Mouse (Mus musculus) heart, adult 9 months (tissue): Measurements from ENCODE around the gene Cdc7.
"Not testable (repeated sequence)": the region's sequence is repeated elsewhere in the genome, so short reads cannot be mapped to it uniquely, and the experiment has no call there.

Source experiments
- DNase-seq, 2 experiments: peaks; one replicate each; pipeline ENCODE4 v3.0.0; 2022; ENCODE audit warnings: low spot score in 2 of 2

Cdc7 gene

DNA sequence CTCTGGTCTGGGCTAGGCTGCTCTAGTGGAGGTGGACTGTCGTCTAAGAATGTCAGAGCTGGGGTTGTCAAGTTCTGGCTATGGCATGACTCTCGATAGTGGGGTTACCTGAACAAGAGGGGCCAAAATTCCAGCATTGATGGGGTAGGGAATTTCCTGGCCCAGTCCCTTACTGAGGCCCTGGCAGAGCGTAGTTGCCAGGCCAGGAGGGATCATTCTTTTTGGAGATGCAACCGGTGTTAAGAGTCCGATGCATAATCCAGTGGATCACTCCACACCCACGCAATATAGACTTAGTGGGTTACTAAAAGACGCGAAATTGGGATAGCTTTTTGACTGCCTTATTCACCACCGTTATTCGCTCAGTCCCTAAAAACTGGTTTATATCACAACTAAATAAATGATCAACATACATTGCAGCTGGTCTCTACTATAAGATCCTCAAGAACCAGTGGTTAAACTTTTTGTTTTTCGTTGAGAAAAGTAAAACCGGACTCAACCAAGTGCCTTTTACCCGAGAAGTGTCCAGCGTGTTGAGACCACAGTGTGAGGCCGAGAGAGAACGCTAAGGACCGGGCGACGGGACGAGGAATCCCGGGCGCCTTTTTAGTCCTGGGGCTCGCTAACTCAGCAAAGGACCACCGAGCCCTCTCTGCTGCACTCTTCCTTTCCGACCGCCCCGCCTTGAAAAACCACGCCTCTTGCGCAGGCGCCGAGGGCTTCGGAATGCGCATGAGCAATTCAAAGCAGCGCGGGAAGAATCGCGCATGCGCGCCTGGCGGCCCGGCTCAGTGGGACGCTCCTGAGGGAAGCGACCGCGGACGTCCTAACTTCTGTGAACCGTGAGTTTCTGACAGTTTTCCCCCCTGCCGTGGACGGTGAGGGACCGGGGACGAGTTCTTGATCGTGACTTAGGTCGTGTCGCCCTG lies at the start of gene Cdc7:
Cdc7 (plus strand) TSS at position 739 of the 929 bp plus-strand sequence.
- peak; percentile 92 to 94 for DNase-seq

DNA sequence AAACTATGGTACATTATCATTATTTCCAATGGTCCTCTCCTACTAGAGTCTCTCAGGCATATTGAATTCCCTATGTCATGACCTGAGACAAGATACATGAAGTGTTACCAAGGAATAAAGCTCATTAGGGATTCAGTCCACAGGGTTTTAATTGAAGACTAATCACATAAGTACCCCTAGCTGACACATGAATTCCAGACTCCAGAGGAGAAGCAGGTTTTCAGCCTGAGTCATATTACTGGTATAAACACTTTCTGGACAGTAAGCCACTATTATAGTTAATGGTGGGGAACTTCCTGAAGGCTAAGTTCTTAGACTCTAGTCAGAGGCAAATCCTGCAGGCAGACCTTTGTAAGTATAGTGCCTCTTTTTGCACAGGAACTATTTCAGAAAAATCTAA lies 44.8 kb upstream of the Cdc7 start:
- DNase-seq: no peak

DNA sequence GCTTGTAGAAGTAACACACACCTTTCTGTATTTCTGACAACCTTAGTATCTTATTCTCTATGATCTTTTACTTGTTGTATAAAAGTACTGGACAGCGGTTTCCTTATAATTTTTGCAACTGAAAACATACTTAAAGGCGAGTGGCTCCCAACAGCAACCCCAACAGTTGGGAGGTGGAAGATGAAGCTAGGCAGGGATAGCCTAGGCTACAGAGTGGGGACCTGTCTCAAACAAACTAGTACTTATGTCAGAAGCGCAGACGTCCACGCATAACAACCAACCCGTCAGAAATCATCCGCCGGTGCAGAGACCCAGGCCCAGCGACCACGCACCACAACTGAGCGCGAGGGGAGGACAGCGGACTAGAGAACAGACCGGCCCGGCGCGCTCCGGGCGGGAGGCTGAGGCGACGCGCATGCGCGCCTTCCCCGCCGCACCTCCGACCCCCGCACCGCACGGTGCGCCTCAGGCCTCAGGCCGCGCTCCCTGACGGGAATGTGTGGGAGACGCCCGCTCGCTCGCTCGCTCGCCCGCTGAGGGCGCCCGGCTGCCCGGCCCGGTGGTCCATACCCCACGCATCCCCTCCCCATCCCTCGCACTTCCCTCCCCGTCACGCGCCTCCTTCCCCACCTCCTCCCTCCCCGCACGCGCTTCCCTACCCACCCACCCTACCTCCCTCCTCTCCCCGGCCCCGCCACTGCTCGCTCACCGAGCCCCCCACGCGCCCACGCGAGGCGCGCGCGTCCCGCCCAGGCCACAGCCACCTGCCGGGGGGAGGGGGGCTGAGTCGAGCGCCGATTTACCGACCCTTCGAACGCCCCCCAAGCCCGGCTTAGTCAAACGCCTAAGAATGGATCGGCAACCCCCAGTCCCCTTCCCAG lies 38.4 kb upstream of the Cdc7 start, which contains the start of gene Hfm1:
Hfm1 (minus strand) TSS at position 834 of the 881 bp plus-strand sequence.
- peak in 1 of 2 experiments; percentile 6 for DNase-seq

DNA sequence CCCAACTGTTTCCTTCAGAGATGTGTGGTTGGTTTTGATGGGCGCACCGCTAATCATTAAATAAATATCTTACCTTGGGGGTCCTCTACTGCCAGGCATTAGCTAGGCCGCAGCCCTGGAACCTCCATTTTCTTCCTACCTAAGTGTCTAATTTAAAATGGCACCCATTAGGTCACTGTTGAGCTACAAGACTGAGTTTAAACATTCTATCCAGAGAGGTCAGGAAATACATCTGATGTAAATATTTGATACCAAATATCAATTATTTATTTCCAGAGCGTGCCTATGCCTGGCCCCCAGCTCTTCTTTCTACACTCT lies 37.8 kb upstream of the Cdc7 start:
- DNase-seq: no peak

DNA sequence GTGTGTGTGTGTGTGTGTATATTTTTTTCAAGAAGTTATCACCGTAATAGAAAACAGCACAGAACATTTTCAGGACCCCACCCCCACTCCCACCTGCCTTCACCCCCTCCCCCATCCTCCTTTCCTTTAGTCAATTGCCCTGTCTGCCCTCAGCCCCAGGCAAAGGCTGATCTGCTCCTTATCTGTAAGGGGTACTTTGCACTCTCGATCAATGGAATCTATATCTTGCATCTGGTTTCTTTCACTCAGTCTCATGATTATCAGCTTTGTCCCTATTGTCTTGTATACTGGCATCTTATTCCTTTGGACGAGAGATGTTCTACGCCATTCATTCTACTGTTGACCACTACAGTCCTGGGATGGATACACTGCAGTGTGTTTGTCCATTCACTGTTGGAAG lies 36.1 kb upstream of the Cdc7 start:
- no peak for DNase-seq

DNA sequence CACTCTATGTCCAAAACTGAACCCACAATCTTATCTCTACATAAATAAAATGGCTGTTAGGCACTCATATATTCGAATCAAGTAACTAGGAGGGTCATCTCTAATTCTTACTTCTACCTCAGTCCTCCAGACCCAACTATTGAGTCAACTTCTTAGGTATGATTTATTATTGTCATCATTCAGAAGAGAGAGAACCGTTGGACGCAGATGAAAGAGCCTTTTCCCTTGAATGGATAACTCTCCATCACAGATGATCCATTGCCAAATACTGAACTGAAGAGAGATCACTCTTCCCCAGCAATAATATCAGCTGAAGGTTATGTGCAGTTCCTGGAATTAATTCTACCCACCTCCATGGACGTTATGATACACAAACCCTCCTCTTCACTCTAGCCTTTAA lies 17.8 kb upstream of the Cdc7 start:
- DNase-seq: no peak

DNA sequence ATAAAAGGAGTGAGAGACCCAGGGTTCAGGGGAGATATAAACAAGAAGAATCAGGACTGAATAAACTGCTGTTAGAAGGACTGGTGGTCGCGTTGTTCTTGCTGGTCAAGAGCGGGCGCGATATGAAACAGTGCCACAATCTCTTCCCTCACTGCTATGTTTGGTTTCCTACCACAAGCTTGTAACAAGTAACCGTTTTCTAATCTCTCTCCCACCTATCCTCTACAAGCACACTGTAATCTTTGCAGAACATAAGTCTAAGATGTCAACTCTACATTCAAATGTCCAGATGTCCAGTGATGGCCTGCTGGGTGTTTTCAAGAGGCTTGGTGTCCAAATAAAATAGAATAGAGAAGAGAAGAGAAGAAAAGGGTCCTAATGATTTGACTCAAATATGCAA lies 15.4 kb upstream of the Cdc7 start:
- no peak for DNase-seq

DNA sequence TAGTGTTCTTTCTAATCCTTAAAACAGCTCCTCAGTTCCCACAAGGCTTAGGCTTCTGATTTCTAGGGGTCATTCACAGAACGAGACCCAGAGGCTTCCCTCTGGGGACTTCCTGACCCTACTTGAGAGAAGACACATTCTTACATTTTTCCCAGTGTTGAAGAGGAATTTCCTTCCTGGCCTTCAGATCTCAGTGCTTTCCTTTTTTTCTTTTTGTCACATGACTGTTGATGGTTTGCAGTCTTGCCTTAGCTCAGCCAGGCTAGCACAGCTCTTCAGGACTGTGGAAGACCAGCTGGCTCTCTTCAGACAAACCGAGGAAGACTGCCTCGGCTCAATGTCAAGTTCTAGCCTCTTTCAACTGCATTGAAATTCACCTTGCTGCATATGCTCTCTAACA lies 7.7 kb upstream of the Cdc7 start:
- peak; percentile 52 to 74 for DNase-seq

DNA sequence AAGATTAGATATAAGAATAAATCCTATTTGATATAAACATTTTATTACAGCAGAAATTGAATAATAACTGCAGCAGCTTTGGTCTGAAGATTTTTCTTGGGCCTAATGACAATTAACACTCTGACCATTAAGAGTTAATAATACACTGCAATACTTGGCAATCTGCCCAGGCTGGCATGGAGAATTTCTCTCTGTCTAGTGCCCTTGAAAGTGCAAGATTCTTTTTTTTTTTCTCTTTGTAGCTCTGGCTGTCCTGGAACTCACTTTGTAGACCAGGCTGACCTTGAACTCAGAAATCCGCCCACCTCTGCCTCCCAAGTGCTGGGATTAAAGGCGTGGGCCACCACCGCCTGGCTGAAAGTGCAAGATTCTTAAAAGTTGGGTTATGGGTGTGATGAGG lies 5.1 kb upstream of the Cdc7 start:
- no peak for DNase-seq

DNA sequence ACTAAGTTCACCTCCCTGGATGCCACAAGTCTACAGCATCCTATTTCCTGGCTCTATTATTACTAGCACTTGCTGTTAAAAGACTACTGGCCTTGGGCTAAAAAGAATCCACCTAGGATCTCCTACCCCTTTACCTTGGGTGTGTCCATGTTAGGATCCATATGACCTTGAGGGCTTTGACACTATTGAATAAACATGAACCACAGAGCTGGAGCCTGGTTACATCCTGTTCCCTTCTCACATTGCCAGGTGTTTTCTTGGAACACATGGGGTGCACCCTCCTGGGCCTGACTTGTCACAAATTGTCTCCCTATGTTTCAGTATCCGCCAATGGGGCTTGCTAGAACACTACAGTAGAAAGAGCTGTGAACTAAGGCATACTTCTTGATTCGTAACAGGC lies 3.7 kb upstream of the Cdc7 start:
- no peak for DNase-seq

DNA sequence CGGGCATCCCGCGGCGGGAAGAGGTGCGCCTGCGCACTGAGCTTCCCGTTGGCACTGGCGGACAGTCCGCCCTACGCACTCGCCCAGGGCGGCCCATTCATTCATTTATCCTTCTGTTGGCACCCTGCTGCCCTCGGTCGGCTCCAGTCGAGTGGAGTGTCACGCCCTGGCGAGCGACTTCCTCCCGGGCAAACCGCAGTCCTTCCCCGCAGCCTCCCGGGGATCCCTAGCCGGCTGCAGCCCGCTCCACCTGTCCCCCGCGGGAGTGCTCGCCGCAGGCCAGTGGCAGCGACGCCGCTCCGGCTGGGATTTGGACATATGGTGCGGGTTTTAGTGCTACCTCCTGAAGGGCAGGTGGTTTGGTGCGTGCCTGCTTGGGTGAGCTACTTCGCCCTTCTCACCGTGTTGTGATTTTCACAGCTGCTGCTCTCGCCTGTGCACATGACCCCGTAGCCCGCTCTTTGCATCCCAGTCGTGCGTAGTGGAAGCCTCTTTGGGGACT lies 442 bp downstream of the Cdc7 start:
- no peak for DNase-seq

DNA sequence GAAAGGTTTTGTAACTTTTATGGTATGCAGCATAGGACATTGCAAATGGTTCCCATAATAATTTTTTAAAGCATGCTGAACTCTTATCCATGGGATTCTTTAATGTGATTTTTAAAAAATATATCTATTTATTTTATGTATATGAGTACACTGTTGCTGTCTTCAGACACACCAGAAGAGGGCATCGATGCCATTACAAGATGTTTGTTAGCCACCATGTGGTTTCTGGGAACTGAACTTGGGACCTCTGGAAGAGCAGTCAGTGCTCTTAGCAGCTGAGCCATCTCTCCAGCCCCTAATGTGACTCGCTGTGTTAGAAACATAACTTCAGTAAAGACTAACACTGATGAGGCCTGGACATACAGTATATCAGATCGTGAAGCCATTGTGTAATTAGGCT lies 2.3 kb downstream of the Cdc7 start:
- no peak for DNase-seq

DNA sequence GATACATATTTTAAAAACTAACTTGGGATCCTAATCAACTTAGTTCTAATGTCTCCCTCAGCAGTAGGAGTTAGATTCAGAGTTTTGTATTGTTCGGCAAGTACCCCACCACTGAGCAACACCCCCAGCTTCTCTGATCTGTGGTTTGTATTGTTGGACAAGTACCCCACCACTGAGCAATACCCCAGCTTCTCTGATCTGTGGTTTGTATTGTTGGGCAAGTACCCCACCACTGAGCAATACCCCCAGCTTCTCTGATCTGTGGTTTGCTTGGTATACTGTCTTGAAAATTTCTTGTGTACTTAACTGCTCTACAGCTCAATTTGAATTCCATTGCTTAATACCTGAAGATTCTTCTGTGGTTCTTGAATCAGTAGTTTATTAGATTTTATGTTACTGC lies 3.5 kb downstream of the Cdc7 start:
- no peak for DNase-seq

DNA sequence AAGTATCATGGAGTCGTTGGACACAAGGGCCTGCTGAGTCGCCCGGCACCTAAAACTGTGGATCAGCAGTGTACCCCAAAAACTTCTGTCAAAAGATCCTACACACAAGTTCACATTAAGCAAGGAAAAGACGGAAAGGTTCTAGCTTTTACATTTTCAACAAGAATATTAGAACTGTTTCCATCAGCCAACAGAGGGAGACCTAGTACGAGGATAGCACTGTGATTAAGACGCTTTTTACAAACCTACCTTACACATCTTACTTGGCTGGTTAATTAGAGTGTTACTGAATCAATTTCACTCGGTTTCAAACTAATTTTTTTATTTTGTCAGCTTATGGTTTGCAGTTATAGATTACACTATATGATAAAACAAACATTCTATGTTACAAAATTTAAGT lies 9.8 kb downstream of the Cdc7 start:
- DNase-seq: no peak

DNA sequence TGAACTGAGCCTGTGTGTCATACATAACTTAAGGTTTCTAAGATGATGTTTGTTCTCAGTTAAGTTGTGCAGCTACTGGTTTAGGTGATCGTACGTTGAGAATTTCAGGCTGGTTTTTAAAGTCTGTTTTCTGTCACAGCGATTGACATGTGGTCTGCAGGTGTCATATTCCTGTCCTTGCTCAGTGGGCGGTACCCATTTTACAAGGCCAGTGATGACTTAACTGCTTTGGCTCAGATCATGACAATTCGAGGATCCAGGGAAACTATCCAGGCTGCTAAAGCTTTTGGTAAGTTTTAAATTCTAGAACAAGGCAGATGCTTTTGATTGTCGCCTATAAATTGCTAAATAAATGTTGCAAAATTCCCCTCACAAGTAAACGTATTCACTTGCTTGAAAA lies 15.0 kb downstream of the Cdc7 start:
- DNase-seq: no peak

DNA sequence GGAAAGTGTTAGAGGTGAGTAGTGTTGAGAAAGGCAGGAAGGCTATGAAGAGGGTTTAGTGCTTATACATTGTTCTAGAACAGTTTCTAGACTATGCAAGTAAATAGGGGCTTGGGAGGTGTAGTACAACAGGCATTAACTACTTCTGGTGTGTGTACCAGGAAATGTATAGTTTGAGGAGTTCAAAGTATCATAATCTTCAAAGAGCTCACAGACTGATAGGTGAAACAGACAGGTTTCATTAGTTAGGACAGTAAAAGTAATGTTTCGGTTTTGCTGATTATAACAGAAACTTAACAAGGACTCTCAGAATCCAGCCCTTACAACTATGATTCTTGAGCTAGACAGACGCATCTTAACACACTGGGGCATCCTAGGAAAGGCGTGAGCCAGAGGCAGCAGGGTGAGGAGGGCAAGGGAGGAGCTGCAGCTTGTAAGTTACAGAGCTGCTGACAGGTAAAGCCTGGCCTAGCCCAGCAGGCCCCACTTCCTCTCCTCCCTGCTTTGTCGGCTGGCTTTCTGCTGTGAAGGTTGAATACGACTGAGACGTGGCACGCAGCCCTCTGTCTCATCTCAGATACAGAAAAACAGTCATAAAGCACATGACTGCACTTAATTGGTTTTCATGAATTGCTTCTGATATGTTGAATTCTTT lies 18.3 kb downstream of the Cdc7 start:
- no peak for DNase-seq

DNA sequence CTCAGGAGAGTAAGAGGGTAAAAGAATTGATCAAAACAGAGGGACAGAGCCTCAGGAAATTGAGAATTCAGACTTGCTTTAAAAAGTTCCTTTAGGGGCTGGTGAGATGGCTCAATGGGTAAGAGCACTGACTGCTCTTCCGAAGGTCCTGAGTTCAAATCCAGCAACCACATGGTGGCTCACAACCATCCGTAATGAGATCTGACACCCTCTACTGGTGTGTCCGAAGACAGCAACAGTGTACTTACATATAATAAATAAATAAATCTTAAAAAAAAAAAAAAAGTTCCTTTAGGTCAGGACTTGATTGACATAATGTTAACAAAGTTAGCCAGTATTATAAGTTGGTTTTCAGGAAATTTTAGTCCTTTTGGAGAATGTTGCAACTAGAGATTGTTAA lies 20.8 kb downstream of the Cdc7 start:
- not testable (repeated sequence) for DNase-seq

DNA sequence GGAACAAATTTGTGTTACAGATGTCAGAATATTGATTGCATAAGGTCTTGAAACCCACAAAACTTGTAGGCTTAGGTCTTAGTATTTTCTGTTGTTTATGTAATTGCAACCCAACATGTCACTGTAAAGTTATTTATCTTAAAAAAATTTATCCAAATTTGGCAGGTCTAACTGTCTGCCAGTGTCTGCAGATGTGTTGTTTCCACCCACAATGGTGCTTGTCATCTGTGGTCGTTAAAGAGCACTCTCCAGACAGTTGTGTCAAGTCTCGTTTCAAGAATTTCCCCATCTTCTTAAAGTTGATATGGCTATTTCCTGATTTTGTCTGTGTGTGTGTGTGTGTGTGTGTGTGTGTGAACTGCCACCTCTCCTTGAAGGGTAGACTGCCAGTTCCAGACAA lies 21.5 kb downstream of the Cdc7 start:
- no peak for DNase-seq

DNA sequence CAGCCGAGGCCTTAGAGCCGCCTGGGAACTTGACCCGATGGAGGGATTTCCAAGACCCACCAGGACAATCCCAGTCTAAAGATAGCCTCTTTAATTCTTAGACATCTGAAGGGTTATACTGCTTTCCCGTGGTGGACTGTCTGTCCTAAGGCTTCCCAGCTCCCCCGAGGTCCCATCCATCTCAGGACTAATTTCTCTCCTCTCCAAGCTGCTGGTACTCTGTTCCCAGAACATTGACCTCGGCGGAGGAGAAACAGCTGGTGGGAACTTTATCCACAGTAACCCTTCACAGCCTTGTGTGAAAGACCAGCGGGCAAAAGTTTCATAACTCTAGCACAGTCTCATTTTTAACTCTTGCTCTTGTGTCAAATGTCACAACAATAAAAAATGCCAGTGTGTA lies 25.1 kb downstream of the Cdc7 start:
- DNase-seq: peak; percentile 53 to 69

DNA sequence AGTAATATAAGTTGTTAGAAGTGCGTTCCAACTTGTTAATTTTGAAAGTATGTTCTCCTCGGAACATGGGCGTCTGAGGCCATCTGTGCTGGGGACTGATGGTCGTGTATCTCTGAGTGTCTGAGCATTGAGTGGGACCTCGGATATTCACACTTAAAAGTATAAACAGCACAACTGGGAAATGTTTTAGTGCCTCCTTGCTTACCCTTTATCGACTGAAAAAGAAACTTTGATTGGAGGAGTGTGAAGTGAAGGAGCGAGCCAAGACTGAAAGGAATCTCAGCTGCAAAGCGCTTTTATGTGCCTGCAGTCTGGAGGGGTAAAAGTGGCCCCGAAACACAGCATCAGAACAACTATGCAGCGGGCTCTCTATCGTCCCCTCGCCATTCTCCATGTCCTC lies 25.7 kb downstream of the Cdc7 start:
- no peak for DNase-seq

DNA sequence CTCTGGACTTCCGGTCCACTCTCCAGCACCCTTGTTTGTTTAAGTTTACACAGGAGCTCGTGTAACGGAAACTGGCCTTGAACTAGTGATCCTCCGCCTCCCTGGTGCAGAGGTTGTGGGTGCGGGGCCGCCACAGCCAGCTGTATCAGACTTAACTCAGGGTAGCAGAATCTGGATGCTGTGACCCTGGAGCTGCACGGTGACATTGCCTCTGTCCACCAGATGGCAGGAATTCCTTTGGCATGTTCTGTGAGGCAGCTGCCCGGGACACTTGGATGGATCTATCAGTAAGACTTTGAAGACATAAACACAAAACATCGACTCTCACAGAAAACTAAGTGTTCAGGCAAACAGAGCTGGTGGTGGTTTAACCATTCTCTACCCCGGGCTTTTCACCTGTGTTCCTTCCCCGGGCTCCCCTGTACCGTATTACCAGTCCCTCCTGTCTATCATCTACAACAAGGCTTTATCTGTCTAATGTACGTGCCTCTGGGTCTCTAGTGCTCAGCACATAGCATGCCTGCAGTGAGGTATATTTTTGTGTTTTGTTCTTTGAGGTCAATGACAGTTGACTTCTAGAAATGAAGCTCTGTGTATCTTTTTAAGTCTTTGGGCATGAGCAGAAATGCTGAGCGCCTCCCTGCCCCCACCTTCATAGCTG lies 26.6 kb downstream of the Cdc7 start:
- DNase-seq: peak in 1 of 2 experiments; percentile 65
